Mouse (Mus musculus) liver, postnatal 0 days (tissue): ENCODE results near the gene Nav1.

Source experiments
- CTCF ChIP-seq: sonication (generic); IDR thresholded peaks from 2 replicates; pipeline ENCODE4 v1.5.1; 2016; ENCODE audit warnings: antibody characterized with exemption, low read depth
- EP300 ChIP-seq: IDR thresholded peaks from 2 replicates; pipeline ENCODE4 v1.6.1; 2016; ENCODE audit warnings: antibody characterized with exemption, low read depth, mild to moderate bottlenecking

DNA sequence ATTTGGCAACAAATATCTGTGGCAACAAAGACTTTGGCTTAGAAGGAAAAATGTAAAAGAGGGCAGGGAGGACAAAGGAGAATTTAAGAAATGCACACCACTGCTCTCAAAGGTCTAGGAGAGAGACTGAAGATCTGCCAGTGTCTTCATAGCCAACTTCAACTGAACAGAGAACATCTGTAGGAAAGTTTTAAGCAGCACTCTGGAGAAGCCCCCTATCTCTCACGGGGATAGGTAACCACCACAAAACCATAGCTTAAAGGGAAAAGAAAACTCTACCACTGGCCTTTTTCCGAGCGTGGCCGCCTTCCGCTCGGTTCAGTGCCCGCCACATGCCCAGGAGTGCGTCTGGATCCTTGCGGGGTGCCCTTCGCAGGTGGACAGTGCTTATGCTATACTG lies 180.4 kb downstream of the Nav1 start:
- TF ChIP-seq CTCF (no peak), EP300 (no peak)
